Mouse (Mus musculus) heart, embryonic 16.5 days (tissue): ENCODE measurements at regions not wholly inside any gene's neighbourhood (a gene's known extent, or its start where the extent isn't known, plus 50 kb on each side); places are given as distances from the start of the nearest gene placed in this dataset.

Experiments
- ATAC-seq: fragments of 200-750 bp; cut with Nextera tagmentation; replicated peaks from 2 replicates; pipeline ENCODE4 v1.8.0; 2017; ENCODE audit warnings: moderate number of reproducible peaks; ENCODE audit not compliant: insufficient read depth, low FRiP score; ENCODE audit errors: extremely low read depth
- H3K27ac ChIP-seq: fragments of 300-500 bp; sonication (generic); 2 replicates; pipeline ENCODE4 v1.5.1; 2014; ENCODE audit warnings: mild to moderate bottlenecking, low read length, control low read depth, moderate library complexity
- H3K27me3 ChIP-seq: fragments of 300-500 bp; sonication (generic); 2 replicates; pipeline ENCODE4 v1.6.1; 2014; ENCODE audit warnings: low read length, mixed read lengths; ENCODE audit not compliant: control insufficient read depth, insufficient read depth
- H3K36me3 ChIP-seq: fragments of 300-500 bp; sonication (generic); 2 replicates; pipeline ENCODE4 v1.6.1; 2014; ENCODE audit not compliant: control insufficient read depth, insufficient read depth
- H3K4me1 ChIP-seq: fragments of 300-500 bp; sonication (generic); 2 replicates; pipeline ENCODE4 v1.6.1; 2014; ENCODE audit warnings: low read length, mixed read lengths; ENCODE audit not compliant: control insufficient read depth, insufficient read depth
- H3K4me2 ChIP-seq: fragments of 300-500 bp; sonication (generic); 2 replicates; pipeline ENCODE4 v1.6.1; 2014; ENCODE audit warnings: low read depth, mild to moderate bottlenecking, control low read depth, low read length
- H3K4me3 ChIP-seq: fragments of 300-500 bp; sonication (generic); 2 replicates; pipeline ENCODE4 v1.5.1; 2014; ENCODE audit warnings: mild to moderate bottlenecking, control low read depth, low read length
- H3K9ac ChIP-seq: fragments of 300-500 bp; sonication (generic); 2 replicates; pipeline ENCODE4 v1.6.1; 2014; ENCODE audit warnings: low read length, control low read depth
- H3K9me3 ChIP-seq: fragments of 300-500 bp; sonication (generic); replicated peaks from 2 replicates; pipeline ENCODE4 v1.6.1; 2016; ENCODE audit warnings: low read length; ENCODE audit not compliant: control insufficient read depth
- WGBS: fragments of 180-500 bp; shearing (Covaris S2); extraction: QIAGEN DNeasy Blood & Tissue Kit; methylation state at CpG from one replicate; pipeline ENCODE4 v1.1.7; 2014; 5-methylcytosine and 5-hydroxymethylcytosine counted together

DNA sequence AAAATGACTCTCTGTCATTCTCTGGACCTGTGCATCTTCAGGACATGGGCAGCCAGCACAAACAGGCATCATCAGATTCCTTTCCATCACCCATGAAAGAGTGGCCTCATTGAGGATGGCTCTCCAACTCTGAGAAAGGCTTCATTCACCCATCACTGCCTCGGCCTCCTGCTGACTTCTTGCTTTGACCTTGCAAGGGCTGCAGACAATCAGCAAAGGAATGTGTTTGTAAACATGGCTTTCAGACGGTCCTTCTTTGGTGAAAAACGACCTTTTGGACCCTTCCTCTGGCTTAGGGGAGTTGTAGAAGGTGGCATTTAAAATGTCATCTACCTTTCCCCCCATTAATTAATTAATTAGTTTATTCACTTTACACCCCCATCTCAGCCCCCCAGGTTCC, 134.3 kb downstream of the Moxd1 start:
- no peaks in the 10 kb centered on the region for H3K9me3 ChIP-seq
- 17% methylated on average over 3 of the region's 3 CpGs for WGBS
- no peaks in the 10 kb centered on the region for H3K27me3 ChIP-seq
- H3K36me3 ChIP-seq: no peaks in the 10 kb centered on the region
- no peak for ATAC-seq
- H3K4me3 ChIP-seq: no peak overlapping the region
- no peak overlapping the region for H3K27ac ChIP-seq
- H3K4me1 ChIP-seq: no peaks in the 10 kb centered on the region
- H3K9ac ChIP-seq: no peak overlapping the region
- H3K4me2 ChIP-seq: no peak overlapping the region

DNA sequence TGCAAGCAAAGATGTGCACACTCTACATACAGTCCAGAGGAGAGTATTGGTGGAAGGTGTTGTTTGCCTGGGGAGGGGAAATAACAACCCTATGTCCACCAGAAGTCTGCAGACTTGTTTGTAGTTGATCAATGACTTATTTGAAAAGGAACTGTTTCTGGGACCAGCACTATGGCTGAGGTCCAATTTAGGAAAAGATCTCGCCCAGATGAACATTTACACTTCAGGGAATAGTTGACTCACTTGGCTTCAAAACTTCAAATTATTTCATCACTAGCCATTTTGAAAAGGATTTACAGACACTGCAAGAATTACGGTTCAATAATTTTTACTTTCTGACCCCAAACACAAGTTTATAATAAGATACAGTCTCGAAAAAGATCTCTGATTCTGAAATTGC, 138.1 kb downstream of the Moxd1 start:
- 68% methylated on average over 3 of the region's 3 CpGs for WGBS
- no peak for ATAC-seq

DNA sequence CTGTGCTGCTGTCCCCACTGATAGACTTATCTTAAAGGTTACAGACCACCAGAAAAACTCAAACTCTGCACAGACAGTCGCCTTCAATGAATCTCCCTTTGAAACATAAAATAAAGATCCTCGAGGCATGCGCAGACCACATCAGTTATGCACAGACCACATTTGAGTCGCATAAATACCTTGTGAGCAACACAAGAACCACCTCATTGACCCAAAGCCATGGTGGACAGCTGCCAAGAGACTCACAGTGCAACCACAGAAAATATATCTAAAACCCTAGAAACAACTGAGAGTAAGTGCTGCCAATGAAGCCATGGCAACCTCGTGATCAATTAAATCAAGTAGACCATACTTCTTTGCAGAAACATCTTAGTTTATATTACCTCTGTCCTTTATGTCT, 142.1 kb downstream of the Moxd1 start:
- Histone ChIP-seq H3K9ac (no peak overlapping the region), H3K36me3 (no peaks in the 10 kb centered on the region), H3K27ac (no peak overlapping the region), H3K4me3 (no peak overlapping the region), H3K9me3 (no peaks in the 10 kb centered on the region), H3K4me1 (no peaks in the 10 kb centered on the region), H3K4me2 (no peak overlapping the region), H3K27me3 (no peaks in the 10 kb centered on the region)
- no peak for ATAC-seq
- 69% methylated on average over 5 of the region's 5 CpGs for WGBS

More for the DNA sequence above, 138.1 kb downstream of the Moxd1 start:
- Histone ChIP-seq H3K4me2 (no peak overlapping the region), H3K36me3 (no peaks in the 10 kb centered on the region), H3K9me3 (no peaks in the 10 kb centered on the region), H3K27ac (no peak overlapping the region), H3K9ac (no peak overlapping the region), H3K27me3 (no peaks in the 10 kb centered on the region), H3K4me3 (no peak overlapping the region), H3K4me1 (no peaks in the 10 kb centered on the region)

DNA sequence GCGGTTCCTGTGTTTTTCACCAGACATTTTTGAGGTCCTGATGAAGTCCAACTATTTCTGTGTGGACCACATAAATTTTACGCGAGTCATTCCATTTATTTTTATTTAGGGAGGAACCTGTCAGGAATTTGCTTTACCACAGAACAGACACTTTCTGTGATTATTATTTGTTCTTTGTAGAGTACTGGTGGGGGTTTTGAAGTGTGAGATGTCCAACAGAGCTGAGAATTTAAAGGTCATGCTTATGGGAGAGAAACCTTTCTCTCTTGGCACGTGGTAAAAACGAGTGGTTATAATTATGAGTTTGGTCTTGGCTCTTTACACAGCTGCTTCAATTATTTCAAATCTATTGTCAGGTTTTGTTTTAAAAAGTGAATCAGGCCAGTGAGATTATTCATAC, 143.7 kb downstream of the Moxd1 start:
- Histone ChIP-seq H3K27me3 (no peaks in the 10 kb centered on the region), H3K9ac (no peak overlapping the region), H3K36me3 (no peaks in the 10 kb centered on the region), H3K4me1 (no peaks in the 10 kb centered on the region), H3K4me2 (no peak overlapping the region), H3K9me3 (no peaks in the 10 kb centered on the region), H3K27ac (no peak overlapping the region), H3K4me3 (no peak overlapping the region)
- no peak for ATAC-seq
- WGBS: 81% methylated on average over 5 of the region's 5 CpGs

DNA sequence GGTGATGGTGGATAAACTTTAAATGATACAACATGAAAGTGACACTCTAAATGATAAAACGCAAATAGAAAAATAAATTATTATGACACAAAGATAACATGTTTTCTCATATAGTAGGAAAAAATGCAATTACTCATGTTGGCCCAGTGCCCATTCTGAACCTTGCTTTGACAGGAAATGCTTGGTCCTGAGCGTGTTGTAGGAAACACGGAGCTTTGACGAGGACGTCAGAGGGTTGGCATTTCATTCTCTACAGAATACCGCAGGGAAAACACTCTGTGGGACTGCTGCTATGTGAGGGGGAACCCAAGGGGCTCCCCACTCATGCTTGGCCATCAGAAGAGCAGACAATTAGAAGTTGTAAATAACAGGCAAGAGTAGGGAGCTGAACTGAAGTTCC, 150.6 kb downstream of the Moxd1 start:
- Histone ChIP-seq H3K9ac (no peak overlapping the region), H3K27me3 (no peaks in the 10 kb centered on the region), H3K4me3 (no peak overlapping the region), H3K9me3 (no peaks in the 10 kb centered on the region), H3K36me3 (no peaks in the 10 kb centered on the region), H3K27ac (no peak overlapping the region), H3K4me2 (no peak overlapping the region), H3K4me1 (no peaks in the 10 kb centered on the region)
- 44% methylated on average over 6 of the region's 6 CpGs for WGBS
- ATAC-seq: no peak

DNA sequence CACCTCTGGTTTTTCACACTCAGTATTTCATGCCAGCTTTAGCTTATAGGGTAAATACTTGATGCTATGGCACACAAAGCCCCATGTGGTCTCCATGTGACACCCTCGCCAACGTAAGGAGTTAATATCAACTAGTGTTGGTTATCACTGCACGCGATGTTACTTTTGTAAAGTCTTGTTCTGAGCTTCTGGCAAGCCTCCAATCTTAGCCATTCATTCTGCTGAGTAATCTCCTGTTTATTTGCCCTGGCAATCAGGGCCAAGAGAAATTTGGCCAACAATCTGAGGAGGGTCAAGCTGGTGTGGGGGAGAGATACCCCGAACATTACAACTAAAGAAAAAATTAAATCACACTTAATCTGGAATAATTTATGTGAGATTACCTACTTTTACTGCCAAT, 156.0 kb downstream of the Moxd1 start:
- H3K4me1 ChIP-seq: no peaks in the 10 kb centered on the region
- no peak overlapping the region for H3K27ac ChIP-seq
- H3K4me2 ChIP-seq: no peak overlapping the region
- WGBS: 31% methylated on average over 5 of the region's 5 CpGs
- no peaks in the 10 kb centered on the region for H3K9me3 ChIP-seq
- no peaks in the 10 kb centered on the region for H3K27me3 ChIP-seq
- no peaks in the 10 kb centered on the region for H3K36me3 ChIP-seq
- H3K4me3 ChIP-seq: no peak overlapping the region
- ATAC-seq: no peak
- H3K9ac ChIP-seq: no peak overlapping the region

DNA sequence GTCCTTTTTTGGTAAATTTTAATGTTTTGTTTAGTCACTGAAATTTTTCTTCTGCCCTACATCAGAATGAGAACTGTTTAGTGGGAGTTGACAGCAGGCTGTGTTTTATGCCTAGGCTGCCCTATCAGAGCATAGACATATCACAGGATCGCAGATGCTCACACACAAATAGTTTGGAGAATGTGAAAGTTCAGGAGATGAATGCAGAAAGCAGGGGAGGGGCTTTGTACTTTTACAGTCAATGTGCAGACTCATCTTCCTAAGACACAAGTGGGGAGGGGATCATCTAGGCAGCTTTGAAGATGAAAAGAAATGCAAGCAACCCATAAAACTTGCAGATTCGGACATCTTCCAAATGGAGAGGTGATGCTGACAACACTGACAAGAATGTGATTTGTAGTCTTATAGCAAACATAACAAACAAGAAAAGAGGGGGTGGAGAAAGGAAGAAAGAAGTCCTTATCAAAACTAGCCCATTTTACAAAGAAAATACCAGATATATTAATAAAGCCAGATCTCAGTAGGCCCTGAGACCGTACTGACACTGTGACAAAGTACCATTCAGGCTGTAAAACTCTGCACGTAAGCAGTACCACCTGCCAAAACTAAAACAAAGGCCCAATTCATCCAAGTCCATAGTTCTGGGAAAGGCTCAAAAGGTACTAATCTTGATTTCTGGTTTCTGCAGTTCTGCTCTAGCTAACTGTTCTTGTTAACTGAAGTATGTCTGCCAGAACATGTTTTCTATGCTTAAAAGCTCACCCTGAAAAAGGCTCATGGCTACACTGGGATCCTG, 157.4 kb downstream of the Moxd1 start:
- H3K4me2 ChIP-seq: no peak overlapping the region
- ATAC-seq: no peak
- no peak overlapping the region for H3K4me3 ChIP-seq
- 66% methylated on average over 4 of the region's 4 CpGs for WGBS
- no peaks in the 10 kb centered on the region for H3K9me3 ChIP-seq
- H3K27me3 ChIP-seq: no peaks in the 10 kb centered on the region
- H3K36me3 ChIP-seq: no peaks in the 10 kb centered on the region
- H3K27ac ChIP-seq: 0 out of 2 replicates have a peak overlapping the region, but pooled peaks have one; percentile 27
- H3K4me1 ChIP-seq: no peaks in the 10 kb centered on the region
- H3K9ac ChIP-seq: no peak overlapping the region

DNA sequence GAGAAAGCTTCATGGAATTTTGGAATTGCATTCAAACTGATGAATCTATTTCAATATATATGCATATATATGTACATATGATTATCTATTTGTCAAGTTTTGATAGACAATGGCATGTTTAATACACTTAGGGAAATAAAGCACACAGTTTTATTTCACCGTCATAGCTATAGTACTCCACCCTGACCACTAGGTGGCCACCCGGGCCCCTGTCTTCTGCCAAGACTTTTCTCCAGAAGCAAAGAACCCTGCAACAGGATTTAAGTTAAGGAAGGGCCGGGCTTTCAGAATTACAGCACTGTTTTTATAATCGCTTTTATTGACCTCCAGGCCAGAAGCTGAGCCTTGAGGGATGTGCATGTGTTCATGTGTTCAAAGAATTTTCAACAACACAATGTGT, 158.6 kb downstream of the Moxd1 start:
- Histone ChIP-seq H3K9ac (no peak overlapping the region), H3K9me3 (no peaks in the 10 kb centered on the region), H3K4me3 (no peak overlapping the region), H3K4me1 (no peaks in the 10 kb centered on the region), H3K27ac (no peak overlapping the region), H3K27me3 (no peaks in the 10 kb centered on the region), H3K36me3 (no peaks in the 10 kb centered on the region), H3K4me2 (no peak overlapping the region)
- 33% methylated on average over 4 of the region's 4 CpGs for WGBS
- no peak for ATAC-seq

DNA sequence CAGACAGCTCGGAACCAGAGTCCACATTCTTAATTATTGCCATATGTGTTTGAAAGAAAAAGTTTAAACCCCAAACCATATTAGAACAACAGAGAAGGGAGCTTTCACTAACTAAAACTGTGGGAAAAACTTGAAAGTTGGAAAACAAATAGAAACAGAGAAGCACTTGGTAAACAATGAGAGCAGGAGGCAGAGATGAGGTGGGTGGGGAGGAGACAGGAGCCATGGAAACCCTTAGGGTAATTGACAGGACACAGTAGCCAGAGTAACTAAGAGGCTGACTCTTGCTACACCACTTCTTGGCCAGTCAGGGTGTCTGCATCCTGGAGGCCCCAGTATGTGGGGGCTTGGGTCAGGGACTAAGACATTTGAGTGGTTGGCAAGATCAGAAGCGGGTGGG, 160.7 kb downstream of the Moxd1 start:
- Histone ChIP-seq H3K4me1 (0 out of 2 replicates have a peak, but pooled peaks cover 2% of the 10 kb centered on the region), H3K27me3 (no peaks in the 10 kb centered on the region), H3K9me3 (no peaks in the 10 kb centered on the region), H3K9ac (no peak overlapping the region), H3K36me3 (no peaks in the 10 kb centered on the region), H3K4me3 (no peak overlapping the region), H3K4me2 (no peak overlapping the region), H3K27ac (no peak overlapping the region)
- 83% methylated on average over 2 of the region's 2 CpGs for WGBS
- ATAC-seq: no peak
